Mouse (Mus musculus) kidney, postnatal 10 days (tissue): ENCODE results near the gene Gm6525.

Source experiments
- DNase-seq: peaks from one replicate; pipeline ENCODE4 v3.0.0; 2021; ENCODE audit warnings: mixed read lengths

The Gm6525 gene

DNA sequence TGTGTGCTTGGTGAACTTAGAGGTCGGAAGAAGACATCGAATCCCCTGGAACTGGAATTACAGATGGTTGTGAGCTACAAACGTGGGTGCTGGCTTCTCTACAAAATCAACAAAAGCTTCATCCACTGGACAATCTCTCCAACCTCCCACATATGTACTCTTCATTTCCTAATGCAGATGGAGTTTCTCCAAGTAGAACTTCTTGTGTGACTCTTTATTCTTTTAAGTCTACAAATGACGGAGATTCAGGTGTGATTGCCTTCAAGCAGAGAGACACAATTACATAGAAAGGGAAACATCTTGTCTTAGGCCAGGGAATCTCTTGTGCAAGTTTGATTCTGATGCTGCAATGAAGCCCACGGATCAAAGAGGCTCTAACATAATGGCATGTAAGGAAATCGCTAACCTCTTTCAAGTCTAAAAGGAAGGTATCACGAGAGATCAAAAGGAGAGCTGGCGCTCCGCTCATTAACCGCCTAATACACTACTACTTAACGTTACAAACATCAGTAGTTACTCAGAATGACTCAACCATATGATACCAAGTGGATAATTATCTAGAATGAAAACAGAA, at the start of gene Gm6525:
Gene Gm6525, plus strand, starts transcription at position 524 of the 574 bp plus-strand sequence.
- DNase-seq, result no peak

- no peak for DNase-seq
Measured at GRCm38 (mm10) chr3:84125704-84126289, 48.1 kb upstream of the Gm6525 start.

DNA sequence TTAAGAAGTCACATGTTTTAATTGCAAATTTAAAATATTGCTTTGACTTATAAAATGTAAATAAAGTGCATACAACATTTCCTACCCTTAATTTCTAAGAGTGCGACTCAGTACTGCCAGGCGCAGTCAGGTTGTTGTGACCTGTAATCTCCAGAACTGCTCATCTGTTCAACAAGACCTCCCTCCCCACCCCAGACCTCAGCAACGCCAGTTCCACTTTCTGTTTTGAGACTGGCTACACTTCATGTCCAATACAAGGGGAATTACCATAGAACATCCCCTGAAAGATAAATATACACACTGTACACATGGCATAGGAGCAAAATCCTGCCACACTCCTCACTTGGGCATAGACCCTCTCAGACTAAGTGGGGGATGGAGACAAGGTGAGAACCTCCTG, 47.2 kb upstream of the Gm6525 start:
- no peak for DNase-seq

DNA sequence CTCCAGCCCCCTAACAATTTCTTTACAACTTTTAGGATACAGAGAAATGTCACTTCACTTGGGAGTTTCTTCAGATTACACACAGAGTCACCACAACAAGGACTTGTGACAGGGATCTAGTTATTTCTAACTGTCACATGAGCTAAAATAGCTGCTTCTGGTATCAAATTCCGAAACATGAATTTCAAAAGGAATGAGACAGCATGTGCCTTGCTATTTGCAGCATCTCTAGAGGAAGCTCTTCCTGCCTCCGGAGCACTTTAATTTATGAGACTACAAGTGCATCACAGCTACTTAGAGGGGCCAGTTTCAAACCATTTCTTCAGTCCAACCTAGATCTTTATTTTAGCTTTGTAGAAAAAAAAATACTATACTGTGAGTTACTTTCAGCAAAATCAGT, 46.5 kb upstream of the Gm6525 start:
- DNase-seq, result no peak

GRCm38 (mm10) chr3:84128871-84129870, 44.7 kb upstream of the Gm6525 start:
- DNase-seq, result peak; percentile 54

- DNase-seq, result no peak
Measured at GRCm38 (mm10) chr3:84130776-84131175, 43.1 kb upstream of the Gm6525 start.

DNA sequence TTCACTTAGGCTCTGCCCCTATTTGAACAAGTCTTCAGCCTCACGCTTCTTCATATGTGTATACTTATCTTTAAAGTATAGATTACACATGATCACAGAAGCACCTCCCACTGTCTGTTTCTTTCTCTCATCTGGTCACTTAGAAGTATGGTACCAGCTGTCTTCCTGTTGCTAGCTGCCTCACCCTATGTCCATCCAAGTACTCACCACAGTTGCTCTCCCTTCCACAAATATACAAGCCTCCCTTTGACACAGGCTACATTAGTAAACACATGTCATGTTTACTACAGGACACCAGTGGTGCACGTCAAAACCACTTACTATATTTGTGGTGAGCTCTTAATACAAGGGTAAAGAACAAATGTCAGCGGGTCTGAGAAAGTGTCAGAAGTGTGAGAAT, 42.5 kb upstream of the Gm6525 start:
- DNase-seq, result no peak

- peak; percentile 22 for DNase-seq
Measured at GRCm38 (mm10) chr3:84135387-84135786, 38.5 kb upstream of the Gm6525 start.

- no peak for DNase-seq
Measured at GRCm38 (mm10) chr3:84135933-84136332, 38.0 kb upstream of the Gm6525 start.

- no peak for DNase-seq
Measured at GRCm38 (mm10) chr3:84136509-84136908, 37.4 kb upstream of the Gm6525 start.

DNA sequence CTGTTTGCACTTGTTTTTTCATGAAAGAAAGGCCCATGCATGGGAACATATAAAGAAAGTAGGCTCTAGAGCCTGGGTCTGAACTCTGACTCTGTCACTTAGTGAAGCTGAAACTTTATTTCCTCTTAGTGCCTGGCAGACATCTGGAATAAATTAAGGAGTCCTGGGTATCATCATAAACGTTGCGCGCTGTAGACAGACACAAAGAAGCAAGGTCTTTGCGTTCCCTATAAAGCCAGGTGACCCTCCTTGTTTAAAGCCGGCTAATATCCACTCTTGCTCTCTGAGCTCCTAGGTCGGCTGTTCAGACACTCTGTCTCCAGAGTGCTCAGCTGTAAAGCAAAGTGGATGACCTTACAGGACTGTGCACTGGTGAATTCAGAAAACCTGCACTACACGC, 33.0 kb upstream of the Gm6525 start:
- no peak for DNase-seq

DNA sequence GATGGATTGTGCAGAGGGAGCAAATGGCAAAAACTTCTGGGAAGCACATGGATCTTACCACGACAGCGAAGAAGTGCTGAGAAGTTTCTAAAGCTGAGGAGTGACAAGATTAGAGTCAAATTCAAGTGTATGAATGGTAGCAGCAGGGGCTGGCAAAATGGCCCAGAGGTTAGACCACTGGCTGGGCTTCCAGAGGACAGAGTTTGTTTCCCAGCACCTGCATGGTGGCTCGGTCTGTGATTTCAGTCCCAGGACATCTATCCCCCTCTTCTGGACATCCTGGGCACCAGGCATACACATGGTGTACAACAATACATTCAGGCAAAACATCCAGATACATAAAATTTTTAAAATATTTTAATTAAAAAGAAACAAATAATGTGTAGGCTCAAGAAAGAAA, 24.1 kb upstream of the Gm6525 start:
- DNase-seq, result no peak

GRCm38 (mm10) chr3:84154721-84155141, 19.2 kb upstream of the Gm6525 start:
- no peak for DNase-seq

DNA sequence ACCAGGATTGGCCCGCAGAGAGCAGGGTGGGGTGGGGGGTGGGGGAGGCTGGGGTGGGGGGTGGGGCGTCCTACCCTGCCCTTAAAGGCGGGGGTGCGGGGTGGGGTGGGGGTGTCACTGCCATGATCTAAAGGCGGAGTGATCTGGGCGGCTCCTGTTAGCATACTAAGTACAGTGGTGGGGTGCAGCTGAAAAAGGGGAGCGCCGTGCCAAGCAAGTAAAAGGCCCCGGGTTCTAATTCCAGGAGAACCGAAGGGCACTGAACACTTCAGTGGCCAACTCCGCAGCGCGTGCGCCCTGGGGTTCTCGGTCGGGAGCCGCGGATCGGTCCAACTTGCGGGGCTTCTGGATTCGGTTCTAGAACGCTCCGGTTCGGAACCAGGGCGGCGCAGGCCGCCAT, 18.8 kb upstream of the Gm6525 start:
- DNase-seq, result no peak

- peak; percentile 100 for DNase-seq
Measured at GRCm38 (mm10) chr3:84155558-84156006, 18.3 kb upstream of the Gm6525 start, which contains the start of gene Mnd1. Mnd1 (minus strand) TSS chr3:84155786.

DNA sequence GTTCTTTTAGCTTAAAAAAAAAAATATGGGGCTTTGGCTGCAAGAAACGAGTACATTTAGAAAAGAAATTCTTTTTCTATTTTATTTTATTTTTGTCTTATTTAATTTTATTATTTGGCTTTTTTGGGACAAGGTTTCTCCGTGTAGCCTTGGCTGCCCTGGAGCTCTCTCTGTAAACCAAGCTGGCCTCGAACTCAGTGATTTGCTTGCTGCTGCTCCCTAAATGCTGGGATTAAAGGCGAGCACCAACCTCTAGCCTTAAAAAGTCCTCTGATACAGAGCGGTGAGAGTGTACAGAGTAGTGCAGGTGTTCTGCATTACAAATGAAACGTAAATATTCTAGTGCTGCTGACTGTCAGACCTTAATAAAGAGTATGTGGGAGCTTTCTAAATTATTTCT, 17.8 kb upstream of the Gm6525 start:
- DNase-seq, result no peak

DNA sequence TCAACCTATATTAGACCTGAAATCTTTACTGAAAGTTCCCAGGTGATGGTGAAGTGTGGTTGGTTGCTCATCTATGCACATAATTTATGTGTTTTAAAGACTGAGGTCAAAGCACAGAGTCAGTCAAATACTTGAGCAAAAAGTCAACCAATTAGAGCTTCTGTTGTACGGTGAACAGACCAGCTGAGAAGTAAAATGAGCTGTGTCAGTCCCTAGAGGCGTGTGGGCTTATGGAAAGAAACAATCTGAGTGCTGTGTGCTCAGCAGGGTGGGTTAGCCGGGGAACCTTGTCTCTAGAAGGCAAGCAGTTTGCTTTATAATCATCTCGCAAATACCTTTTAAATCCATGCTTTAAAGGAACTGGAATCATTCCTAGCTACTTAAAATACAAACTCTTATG, 16.9 kb upstream of the Gm6525 start:
- DNase-seq, result no peak

- no peak for DNase-seq
Measured at GRCm38 (mm10) chr3:84157559-84158350, 16.1 kb upstream of the Gm6525 start.

- DNase-seq, result no peak
Measured at GRCm38 (mm10) chr3:84165391-84165790, 8.5 kb upstream of the Gm6525 start.

DNA sequence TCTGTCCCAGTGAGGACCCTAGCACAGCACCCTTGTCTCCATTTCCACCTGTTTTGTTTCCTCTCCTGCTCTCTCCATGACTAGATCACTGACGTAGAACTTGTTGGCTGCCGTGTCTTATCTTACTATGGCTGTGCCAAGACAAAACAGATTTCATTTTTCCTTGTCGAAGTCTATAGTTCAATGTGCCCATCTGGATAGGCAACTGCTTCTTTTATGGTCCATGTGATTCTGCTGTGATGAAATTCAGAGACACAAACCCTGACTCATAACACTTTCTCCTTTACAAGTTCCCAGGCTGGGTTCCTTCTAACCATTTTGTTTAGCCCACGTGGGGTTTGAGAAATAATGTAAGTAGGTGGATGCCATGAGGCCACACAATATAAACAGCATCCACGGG, 7.8 kb upstream of the Gm6525 start:
- DNase-seq, result no peak

- no peak for DNase-seq
Measured at GRCm38 (mm10) chr3:84168943-84169342, 5.0 kb upstream of the Gm6525 start.

DNA sequence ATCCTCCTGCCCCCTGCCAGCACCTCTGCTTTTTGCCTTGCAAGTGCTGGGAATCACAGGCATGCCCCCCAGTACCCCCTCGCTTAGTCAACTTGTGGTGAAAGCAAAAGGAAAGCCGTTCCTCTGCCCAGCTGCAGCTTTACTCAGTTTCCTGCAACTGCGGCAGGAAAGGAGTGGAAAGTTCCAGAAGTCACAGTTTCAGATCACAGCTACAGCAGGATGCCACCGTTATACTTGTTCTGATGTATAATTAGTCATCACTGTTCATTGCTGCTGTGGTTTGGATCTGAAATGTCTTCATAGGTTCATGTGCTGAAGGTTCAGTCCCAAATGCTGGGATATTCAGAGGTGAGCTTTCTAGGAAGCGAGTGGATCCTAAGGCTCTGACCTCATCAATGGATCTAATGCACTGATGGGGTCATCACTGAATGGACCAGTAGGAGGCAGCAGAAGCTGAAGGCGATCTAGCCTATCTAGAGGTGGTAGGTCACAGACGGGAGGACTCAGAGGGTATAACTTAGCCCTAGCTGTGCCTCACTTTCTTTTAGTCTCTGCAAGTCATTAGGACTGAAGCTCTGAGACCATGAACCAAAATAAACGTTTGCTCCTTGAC, 4.4 kb upstream of the Gm6525 start:
- no peak for DNase-seq
